Mouse (Mus musculus): Measurements from ENCODE around the gene Foxo1.

- TF ChIP-seq GATA1 (IDR thresholded peaks at IDR 0.05; ENCODE audit: borderline replicate concordance, low read length) (no peak), FLI1 (IDR thresholded peaks at IDR 0.05; ENCODE audit: low read length) (no peak)
Measured at GRCm38 (mm10) chr3:52292498-52292897, 24.4 kb downstream of the Foxo1 start.

All from megakaryocyte, embryonic 14.5 days (primary cell).